Mouse (Mus musculus) forebrain, embryonic 11.5 days (tissue): ENCODE measurements around the gene Stk32c. TPM values are rescaled to one million over a fixed set of nuclear protein-coding genes. Genes with fewer than 3 reads are reported as not detected.
A peak's percentile ranks its signal among the peaks of the same experiment; 100 is the strongest.

ENCODE experiments used
- ATAC-seq: fragments of 200-750 bp; cut with Nextera tagmentation; replicated peaks from 2 replicates; pipeline ENCODE4 v1.8.0; 2017; ENCODE audit warnings: moderate TSS enrichment; ENCODE audit not compliant: low FRiP score
- DNase-seq: peaks from one replicate; pipeline ENCODE4 v3.0.0-alpha.2; 2017; ENCODE audit warnings: low spot score
- H3K27ac ChIP-seq: fragments of 300-500 bp; sonication (generic); 2 replicates; pipeline ENCODE4 v1.5.1; 2014; ENCODE audit warnings: low read depth, low read length
- H3K27me3 ChIP-seq: fragments of 300-500 bp; sonication (generic); 2 replicates; pipeline ENCODE4 v1.6.1; 2014; ENCODE audit warnings: mild to moderate bottlenecking, low read length, mixed read lengths; ENCODE audit not compliant: control insufficient read depth, insufficient read depth
- H3K36me3 ChIP-seq: fragments of 300-500 bp; sonication (generic); 2 replicates; pipeline ENCODE4 v1.6.1; 2014; ENCODE audit warnings: mild to moderate bottlenecking, low read length, moderate library complexity, mixed read lengths; ENCODE audit not compliant: control insufficient read depth, insufficient read depth
- H3K4me1 ChIP-seq: fragments of 300-500 bp; sonication (generic); replicated peaks from 2 replicates; pipeline ENCODE4 v1.6.1; 2014; ENCODE audit warnings: low read length, mixed read lengths; ENCODE audit not compliant: control insufficient read depth, insufficient read depth
- H3K4me2 ChIP-seq: fragments of 300-500 bp; sonication (generic); 2 replicates; pipeline ENCODE4 v1.6.1; 2014; ENCODE audit warnings: low read depth, mild to moderate bottlenecking, low read length, moderate library complexity, mixed read lengths; ENCODE audit not compliant: severe bottlenecking
- H3K4me3 ChIP-seq: fragments of 300-500 bp; sonication (generic); 2 replicates; pipeline ENCODE4 v1.5.1; 2014; ENCODE audit warnings: low read depth, low read length
- H3K9ac ChIP-seq: fragments of 300-500 bp; sonication (generic); 2 replicates; pipeline ENCODE4 v1.6.1; 2014; ENCODE audit warnings: low read length
- H3K9me3 ChIP-seq: fragments of 300-500 bp; sonication (generic); 2 replicates; pipeline ENCODE4 v1.6.1; 2016; ENCODE audit warnings: low read length, mixed read lengths; ENCODE audit not compliant: control insufficient read depth
- WGBS: fragments of 180-500 bp; shearing (Covaris S2); extraction: QIAGEN DNeasy Blood & Tissue Kit; methylation state at CpG from one replicate; pipeline ENCODE4 v1.1.7; 2014; 5-methylcytosine and 5-hydroxymethylcytosine counted together
- polyA plus RNA-seq: library from polyadenylated mRNA; unstranded; fragments of >200 nt; fragmentation: Nextera tagmentation; extraction: Ambion mirVana; gene quantifications from 2 replicates; pipeline ENCODE4 v1.2.1, GENCODE M21; 2014

Stk32c gene
- polyA plus RNA-seq, 1 experiment from 2014 or later, result 0.16 TPM

- 0 out of 2 replicates have a peak, but pooled peaks cover 4% of the 10 kb centered on the region for H3K4me1 ChIP-seq
- H3K4me3 ChIP-seq, result no peak overlapping the region
- no peak overlapping the region for H3K9ac ChIP-seq
- WGBS, result 12% methylated on average over 18 of the region's 18 CpGs
- H3K4me2 ChIP-seq, result no peak overlapping the region
- ATAC-seq (peak; percentile 47; the same call in 1 of the 2 replicates), DNase-seq (peak; percentile 69)
- H3K9me3 ChIP-seq, result no peaks in the 10 kb centered on the region
- H3K27me3 ChIP-seq, result no peaks in the 10 kb centered on the region
- no peaks in the 10 kb centered on the region for H3K36me3 ChIP-seq
- no peak overlapping the region for H3K27ac ChIP-seq
These were observed 21.5 kb upstream of the Stk32c start for GRCm38 (mm10) chr7:139234426-139235188.

- ATAC-seq, result peak; percentile 81
- no peaks in the 10 kb centered on the region for H3K27me3 ChIP-seq
- 3% methylated on average over 7 of the region's 7 CpGs for WGBS
- H3K4me3 ChIP-seq, result no peak overlapping the region
- no peak overlapping the region for H3K4me2 ChIP-seq
- H3K9me3 ChIP-seq, result no peaks in the 10 kb centered on the region
- 0 out of 2 replicates have a peak, but pooled peaks cover 4% of the 10 kb centered on the region for H3K4me1 ChIP-seq
- no peak overlapping the region for H3K27ac ChIP-seq
- peak; percentile 88 for DNase-seq
- H3K9ac ChIP-seq, result no peak overlapping the region
- no peaks in the 10 kb centered on the region for H3K36me3 ChIP-seq
These were observed 20.6 kb upstream of the Stk32c start for GRCm38 (mm10) chr7:139233714-139234113.

- H3K4me2 ChIP-seq, result no peak overlapping the region
- no peaks in the 10 kb centered on the region for H3K36me3 ChIP-seq
- H3K27me3 ChIP-seq, result no peaks in the 10 kb centered on the region
- 0 out of 2 replicates have a peak, but pooled peaks cover 4% of the 10 kb centered on the region for H3K4me1 ChIP-seq
- H3K27ac ChIP-seq, result no peak overlapping the region
- H3K9ac ChIP-seq, result no peak overlapping the region
- 80% methylated on average over 12 of the region's 12 CpGs for WGBS
- ATAC-seq (no peak), DNase-seq (no peak)
- no peak overlapping the region for H3K4me3 ChIP-seq
- H3K9me3 ChIP-seq, result no peaks in the 10 kb centered on the region
These were observed 17.1 kb upstream of the Stk32c start for GRCm38 (mm10) chr7:139230241-139230640.

- WGBS, result 85% methylated on average over 5 of the region's 5 CpGs
- H3K4me1 ChIP-seq, result 0 out of 2 replicates have a peak, but pooled peaks cover 4% of the 10 kb centered on the region
- ATAC-seq, result no peak
These were observed 16.7 kb upstream of the Stk32c start for GRCm38 (mm10) chr7:139229837-139230236.

GRCm38 (mm10) chr7:139228447-139229171 lies 15.5 kb upstream of the Stk32c start:
- no peaks in the 10 kb centered on the region for H3K27me3 ChIP-seq
- H3K4me1 ChIP-seq, result no peaks in the 10 kb centered on the region
- no peaks in the 10 kb centered on the region for H3K36me3 ChIP-seq
- H3K4me2 ChIP-seq, result no peak overlapping the region
- H3K9ac ChIP-seq, result no peak overlapping the region
- H3K9me3 ChIP-seq, result no peaks in the 10 kb centered on the region
- H3K4me3 ChIP-seq, result no peak overlapping the region
- WGBS, result 84% methylated on average over 6 of the region's 6 CpGs
- DNase-seq, result no peak
- ATAC-seq, result no peak
- H3K27ac ChIP-seq, result no peak overlapping the region

More at GRCm38 (mm10) chr7:139229837-139230236, 16.7 kb upstream of the Stk32c start:
- H3K4me3 ChIP-seq, result no peak overlapping the region
- H3K27me3 ChIP-seq, result no peaks in the 10 kb centered on the region
- H3K9me3 ChIP-seq, result no peaks in the 10 kb centered on the region
- DNase-seq, result no peak
- no peak overlapping the region for H3K9ac ChIP-seq
- H3K27ac ChIP-seq, result no peak overlapping the region
- no peaks in the 10 kb centered on the region for H3K36me3 ChIP-seq
- H3K4me2 ChIP-seq, result no peak overlapping the region

GRCm38 (mm10) chr7:139226416-139226815 lies 13.3 kb upstream of the Stk32c start:
- ATAC-seq, result no peak
- no peak overlapping the region for H3K4me2 ChIP-seq
- H3K4me3 ChIP-seq, result no peak overlapping the region
- H3K27ac ChIP-seq, result no peak overlapping the region
- H3K4me1 ChIP-seq, result no peaks in the 10 kb centered on the region
- peak; percentile 47 for DNase-seq
- WGBS, result 87% methylated on average over 7 of the region's 7 CpGs
- no peaks in the 10 kb centered on the region for H3K27me3 ChIP-seq
- H3K9me3 ChIP-seq, result no peaks in the 10 kb centered on the region
- H3K9ac ChIP-seq, result no peak overlapping the region
- H3K36me3 ChIP-seq, result no peaks in the 10 kb centered on the region

GRCm38 (mm10) chr7:139224725-139225124 lies 11.6 kb upstream of the Stk32c start:
- ATAC-seq, result no peak
- Histone ChIP-seq H3K4me2 (no peak overlapping the region), H3K27me3 (no peaks in the 10 kb centered on the region), H3K9ac (no peak overlapping the region), H3K4me1 (no peaks in the 10 kb centered on the region), H3K36me3 (no peaks in the 10 kb centered on the region), H3K27ac (no peak overlapping the region), H3K4me3 (no peak overlapping the region), H3K9me3 (no peaks in the 10 kb centered on the region)
- no peak for DNase-seq
- WGBS, result 79% methylated on average over 8 of the region's 8 CpGs

GRCm38 (mm10) chr7:139224070-139224469 lies 11.0 kb upstream of the Stk32c start:
- no peak overlapping the region for H3K27ac ChIP-seq
- H3K9ac ChIP-seq, result no peak overlapping the region
- no peak overlapping the region for H3K4me2 ChIP-seq
- H3K4me3 ChIP-seq, result no peak overlapping the region
- no peaks in the 10 kb centered on the region for H3K9me3 ChIP-seq
- H3K27me3 ChIP-seq, result no peaks in the 10 kb centered on the region
- DNase-seq, result no peak
- H3K4me1 ChIP-seq, result no peaks in the 10 kb centered on the region
- WGBS, result 83% methylated on average over 1 of the region's 1 CpGs
- no peaks in the 10 kb centered on the region for H3K36me3 ChIP-seq
- ATAC-seq, result no peak
